Mouse (Mus musculus) ES-Bruce4 (cell line): ENCODE measurements at regions not wholly inside any gene's neighbourhood (a gene's known extent, or its start where the extent isn't known, plus 50 kb on each side); places are given as distances from the start of the nearest gene placed in this dataset.

Source experiments
- CTCF ChIP-seq: IDR thresholded peaks from one replicate; pipeline ENCODE4 v1.8.1; 2011; ENCODE audit warnings: low read depth, low read length
- EP300 ChIP-seq: IDR thresholded peaks from 2 replicates; pipeline ENCODE4 v1.6.1; 2011; ENCODE audit warnings: low read depth, low read length; ENCODE audit not compliant: insufficient read depth
- POLR2A ChIP-seq: IDR thresholded peaks from one replicate; pipeline ENCODE4 v1.8.1; 2011; ENCODE audit warnings: low read length; ENCODE audit not compliant: insufficient read depth

GRCm38 (mm10) chr3:52872260-52872659, 144.8 kb downstream of the Cog6 start:
- TF ChIP-seq POLR2A = no peak
- no peak for TF ChIP-seq CTCF
- no peak for TF ChIP-seq EP300
